Mouse (Mus musculus) thymus, postnatal 4 days (tissue): ENCODE measurements around the gene Rassf6.

Experiments used
- DNase-seq: peaks from one replicate; pipeline ENCODE4 v3.0.0; 2021

Gene Rassf6

DNA sequence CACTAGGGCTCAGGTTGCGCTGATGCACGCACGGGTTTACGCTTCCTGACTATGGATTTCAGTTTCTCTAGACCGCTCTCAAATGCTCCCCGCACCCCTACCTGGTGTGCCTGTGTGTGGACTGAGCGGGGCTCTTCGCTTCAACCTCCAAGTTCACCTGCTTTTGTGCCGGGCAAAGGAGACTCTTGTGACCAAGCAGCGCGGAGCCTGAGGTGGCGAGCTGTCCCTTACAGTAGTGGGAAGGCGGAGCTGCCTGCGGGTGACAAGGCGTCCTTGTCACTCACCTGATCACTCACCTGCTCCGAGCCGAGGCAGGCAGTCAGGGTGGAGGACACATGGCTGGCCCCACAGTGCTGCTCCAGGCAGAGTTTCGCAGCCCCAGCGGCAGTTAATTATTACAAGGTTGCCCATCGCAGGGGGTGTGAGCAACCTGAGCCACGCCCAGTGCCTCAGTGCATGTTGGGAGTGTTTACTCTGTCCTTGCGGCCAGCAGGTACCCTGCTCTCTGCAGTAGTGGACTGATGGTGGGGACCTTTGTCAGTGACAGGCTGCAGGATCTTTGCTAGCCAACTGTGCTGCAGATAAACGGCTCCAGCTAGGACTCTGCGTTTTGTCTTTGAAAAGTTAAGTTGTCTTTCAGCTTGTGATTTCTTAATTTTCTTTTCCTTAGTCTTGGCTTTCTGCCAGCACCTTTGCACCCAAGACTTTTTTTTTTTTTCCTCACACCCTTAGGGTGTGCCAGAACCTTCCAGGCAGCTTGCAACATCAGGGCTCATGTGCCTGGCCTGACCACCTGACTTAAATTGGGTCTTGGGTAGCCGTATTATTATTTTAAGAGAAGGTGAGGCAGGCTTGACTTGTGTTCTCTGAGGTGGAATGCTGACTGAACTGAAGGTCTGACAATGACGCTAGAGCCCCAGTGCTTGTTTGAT lies at the start of gene Rassf6:
Rassf6 (minus strand) TSS at position 372 of the 932 bp plus-strand sequence.
- DNase-seq: no peak

DNA sequence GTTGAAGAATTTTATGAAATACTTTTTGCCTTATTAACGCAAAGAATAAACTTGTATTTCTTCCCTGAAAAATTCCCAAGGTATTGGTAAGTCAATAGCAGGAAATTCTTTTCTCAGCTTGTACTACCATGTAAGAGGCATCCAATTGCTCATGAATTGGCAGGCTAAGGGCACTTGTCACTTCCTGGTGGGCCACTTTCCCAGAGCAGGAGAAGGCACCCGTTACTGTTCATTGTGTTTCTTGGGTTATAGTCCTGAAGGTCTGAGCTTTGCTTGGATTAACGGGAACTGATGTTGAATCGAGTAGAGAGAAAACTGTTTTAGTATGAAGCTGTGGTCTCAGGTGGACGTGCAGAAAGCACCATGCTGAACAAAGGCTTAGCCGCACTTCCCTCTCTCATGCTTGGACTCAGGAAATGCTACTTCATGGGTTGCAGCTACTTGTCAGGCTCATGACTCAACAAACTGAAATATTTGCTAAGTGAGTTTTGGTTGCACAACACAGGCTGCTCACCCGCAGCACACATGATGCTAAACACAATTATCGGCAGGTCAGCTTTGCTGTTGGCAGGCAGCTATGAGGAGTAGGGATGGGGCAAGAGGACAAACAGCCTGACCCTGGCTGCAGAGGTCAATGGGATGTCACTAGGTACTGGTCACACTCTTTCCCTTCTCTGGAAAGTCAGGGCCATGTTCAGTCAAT lies 49.1 kb upstream of the Rassf6 start:
- DNase-seq: no peak

DNA sequence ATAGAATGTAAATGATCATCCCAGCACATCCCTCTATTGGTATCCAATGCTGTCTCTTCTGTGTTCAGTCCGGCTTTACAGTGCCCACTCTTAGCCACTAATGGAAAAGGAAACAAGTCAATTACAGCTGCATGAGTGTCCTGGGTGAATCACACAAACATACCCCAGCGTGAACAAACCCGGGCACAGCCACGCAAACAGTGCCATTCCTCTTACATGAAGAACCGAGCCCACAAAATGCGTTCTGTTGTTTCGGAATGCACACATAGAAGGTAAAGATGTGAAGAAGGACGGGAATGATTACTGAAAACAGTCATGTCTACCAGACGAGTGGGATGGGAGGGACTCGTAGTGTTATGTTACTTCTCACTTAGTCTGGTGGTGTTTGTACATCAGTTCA lies 47.5 kb upstream of the Rassf6 start:
- no peak for DNase-seq

DNA sequence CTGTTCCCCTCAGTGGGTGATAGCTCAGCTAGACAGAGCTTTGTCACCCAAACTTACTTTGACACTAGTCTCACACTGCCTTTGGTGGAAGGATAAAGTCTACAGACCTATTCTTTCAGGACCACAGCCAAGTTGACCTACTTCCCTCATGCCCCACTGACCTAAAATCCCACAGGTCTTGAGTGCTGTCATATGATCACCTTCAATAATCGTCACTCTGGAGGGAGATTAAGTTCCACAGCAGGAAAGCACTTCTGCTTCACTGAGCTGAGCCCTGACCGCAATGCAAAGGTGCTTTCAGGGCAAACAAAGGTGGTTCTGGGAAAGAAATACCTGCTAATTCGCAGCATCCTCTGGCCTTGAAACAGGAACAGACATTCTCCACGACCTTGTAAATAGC lies 44.5 kb upstream of the Rassf6 start:
- DNase-seq: no peak

DNA sequence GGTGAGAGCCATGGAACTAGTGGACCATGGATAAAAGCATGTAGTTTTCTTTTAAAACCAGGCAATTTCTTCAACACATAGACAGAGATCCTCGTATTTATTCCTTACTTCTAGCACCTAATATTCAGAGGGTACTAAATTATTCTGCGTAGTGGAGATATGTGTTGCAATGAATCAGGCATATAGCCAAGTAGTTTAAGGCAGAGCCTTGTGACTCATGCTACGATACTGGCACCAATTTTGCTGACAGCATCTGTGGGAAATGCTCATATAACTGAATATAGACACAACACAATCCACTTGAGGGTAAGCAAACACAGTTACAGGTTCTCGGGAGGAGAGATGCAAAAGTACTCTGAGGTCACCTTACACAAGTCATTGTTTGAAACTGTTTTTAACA lies 41.4 kb upstream of the Rassf6 start:
- DNase-seq: no peak

DNA sequence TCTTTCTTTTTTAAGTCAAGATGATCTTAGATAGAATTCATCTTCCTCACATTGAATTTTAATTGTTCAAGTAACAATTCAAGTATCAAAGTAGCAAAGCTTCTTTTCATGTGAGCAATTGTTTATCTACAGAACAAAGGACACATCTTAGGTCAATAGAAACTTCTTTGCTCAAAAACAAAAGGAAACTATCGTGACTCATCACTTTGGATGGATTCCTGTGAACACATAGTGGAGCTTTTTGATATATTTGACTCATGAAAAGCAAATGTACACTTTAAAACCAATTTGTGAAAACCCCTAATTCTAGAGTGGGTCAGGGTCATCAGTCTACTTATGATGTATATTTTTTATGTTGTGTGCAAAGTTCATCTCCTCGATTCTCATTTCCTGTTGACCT lies 37.1 kb upstream of the Rassf6 start:
- no peak for DNase-seq

DNA sequence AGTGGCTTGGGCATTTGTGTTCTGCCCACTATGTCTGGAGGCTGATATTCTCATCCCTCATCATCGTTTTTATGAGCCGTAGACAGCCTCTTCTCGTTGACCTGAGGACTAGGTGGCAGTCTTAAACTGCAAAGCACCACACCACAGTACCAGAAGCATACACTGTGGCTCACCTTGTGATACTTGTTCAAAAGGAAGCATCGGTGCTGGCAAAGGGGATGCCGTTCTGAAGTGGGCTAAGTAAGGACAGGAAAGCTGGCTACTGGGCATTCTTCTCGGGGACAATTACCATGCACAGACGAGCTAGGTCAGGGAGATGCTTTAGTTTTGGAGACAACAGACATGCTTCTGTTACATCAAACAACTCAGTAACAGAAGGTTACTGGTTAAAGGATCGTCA lies 21.4 kb upstream of the Rassf6 start:
- no peak for DNase-seq

DNA sequence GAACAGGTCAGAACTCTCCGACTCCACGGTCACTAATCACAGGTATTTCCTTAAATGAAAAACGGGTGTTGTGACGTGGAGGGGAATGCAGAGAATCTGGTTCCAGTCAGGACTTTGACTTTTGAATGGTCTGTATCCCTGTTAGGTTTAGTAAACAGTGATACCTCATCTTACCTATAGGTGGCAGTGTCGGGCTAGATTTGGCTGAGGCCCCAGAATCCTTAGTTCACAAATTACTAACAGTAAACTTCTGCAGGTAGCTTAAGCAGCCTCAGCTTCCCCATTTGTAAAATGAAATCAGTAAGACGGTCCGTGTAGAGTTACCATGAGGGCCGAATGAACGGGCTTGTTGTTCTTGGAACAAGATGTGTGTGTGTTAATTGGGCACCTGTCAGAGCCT lies 21.0 kb upstream of the Rassf6 start:
- no peak for DNase-seq

DNA sequence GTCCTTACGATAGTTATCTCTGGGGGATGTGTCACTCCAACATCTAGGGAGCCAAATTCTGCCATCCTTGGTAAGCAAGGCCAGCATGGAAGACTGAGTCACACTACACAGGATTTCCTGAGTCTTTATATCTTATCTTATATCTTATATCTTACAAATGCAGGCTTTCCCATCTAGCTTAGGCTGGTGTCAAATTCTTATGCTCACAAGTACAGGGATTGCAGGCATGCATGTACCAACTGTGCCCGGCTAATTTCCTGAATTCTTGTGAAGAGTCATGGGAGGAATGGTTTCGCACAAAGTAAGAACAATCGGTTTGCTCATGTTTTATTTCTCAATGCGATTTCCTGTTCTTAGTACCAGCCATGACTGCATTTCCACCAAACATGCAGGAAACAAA lies 20.0 kb upstream of the Rassf6 start:
- DNase-seq: no peak

DNA sequence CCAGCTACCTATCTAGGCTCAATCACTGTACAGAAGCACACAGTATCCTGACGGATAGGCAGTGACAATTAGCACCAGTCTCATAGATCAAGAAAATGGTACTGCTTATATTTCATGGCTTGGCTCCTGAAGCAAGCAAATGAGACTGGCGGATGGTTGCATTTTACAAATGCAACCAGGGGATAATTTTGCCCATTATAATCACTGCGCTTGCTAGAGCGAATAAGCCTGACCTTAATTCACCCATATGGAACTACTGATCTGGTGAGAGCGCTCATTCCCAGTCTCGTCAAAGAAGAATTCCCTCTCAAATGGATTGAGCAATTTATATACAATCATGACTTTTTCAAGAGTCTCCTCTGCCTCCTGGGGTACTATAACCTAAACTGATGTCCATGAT lies 16.2 kb upstream of the Rassf6 start:
- DNase-seq: no peak

DNA sequence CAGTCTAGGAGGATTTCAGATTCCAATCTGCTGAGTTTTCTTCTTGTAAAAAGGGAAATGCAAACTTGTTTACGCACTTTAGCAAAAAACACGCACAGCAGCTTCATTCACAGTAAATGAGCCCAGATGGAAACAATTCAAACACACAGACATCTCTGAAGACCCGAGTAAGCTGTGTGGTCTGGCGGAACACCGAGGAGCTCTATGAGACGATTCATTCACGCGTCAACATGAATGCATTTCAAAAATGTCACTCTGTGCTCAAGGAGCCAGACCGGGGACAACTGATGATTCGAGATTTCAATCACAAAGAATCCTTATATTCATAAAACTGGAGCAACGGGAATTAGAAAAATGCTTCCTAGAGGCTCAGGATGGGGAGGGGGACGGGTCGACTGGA lies 15.4 kb upstream of the Rassf6 start:
- no peak for DNase-seq

DNA sequence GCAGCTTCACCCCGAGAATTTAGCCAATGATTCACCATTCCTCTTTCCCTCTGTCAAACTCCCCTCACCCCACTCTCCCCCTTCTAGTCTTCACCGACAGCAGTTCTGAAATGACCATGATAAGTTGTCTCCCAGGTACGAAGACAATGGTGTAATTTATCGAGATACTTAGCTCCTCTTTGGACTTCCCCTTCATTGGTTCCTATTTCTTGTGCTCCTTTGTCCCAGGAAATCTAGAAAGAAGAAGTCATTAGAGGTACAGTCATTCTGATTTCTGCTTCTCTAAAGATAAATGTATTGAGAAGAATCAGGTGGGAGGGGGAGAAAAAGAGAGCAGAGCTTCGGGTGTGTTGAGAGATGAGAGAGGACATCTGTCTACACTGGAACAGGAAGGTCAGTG lies 14.3 kb upstream of the Rassf6 start:
- no peak for DNase-seq

DNA sequence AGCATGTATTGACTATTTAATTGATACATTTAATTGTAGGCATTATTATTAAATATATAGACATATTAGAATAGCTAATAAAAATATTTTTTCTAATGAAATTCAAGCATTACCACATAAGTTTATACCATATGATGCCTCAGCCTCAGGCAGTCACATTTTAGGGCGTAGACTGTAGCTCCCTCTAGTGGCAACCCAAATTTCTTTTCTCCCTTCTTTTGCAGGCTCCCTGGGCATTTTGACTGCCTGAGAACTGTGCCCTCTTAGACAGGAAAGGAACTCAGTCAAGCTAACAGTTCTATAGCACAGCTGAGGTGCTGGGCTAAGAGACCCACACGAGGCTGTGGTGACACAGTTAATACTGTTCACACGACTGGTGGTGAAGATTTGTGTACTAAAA lies 12.3 kb upstream of the Rassf6 start:
- DNase-seq: peak; percentile 17

DNA sequence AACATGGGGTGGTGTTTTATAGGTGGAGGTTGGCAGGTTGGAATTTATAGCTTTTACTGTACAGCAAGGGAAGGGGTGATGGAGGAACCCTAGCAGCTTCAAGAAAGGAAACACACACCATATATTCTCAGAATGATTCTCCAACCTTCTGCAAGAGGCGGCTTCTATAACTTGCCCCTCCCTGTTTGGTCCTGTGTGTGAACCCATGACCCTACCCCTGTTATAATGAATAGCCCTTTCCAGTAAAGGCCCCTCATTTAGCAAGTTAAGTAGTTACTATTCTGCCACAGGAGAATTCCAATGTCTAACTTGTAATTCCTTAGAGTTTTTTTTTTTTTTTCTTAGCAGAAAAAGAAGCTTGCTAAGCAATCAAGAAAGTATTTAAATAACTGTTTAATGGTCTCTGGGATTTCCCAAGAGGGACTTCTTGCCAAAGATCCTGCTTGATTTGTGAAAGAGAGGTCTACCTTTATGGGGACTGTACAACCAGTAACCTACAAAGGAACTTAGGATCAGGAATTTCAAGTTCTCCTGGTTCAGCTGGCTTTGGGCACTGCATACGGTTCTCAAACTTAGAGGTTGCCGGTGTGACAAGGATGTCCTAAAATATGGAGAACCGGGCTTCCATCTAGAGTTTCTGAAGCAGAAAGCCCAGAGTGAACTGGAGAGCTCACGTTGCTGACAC lies 10.2 kb upstream of the Rassf6 start:
- DNase-seq: no peak

DNA sequence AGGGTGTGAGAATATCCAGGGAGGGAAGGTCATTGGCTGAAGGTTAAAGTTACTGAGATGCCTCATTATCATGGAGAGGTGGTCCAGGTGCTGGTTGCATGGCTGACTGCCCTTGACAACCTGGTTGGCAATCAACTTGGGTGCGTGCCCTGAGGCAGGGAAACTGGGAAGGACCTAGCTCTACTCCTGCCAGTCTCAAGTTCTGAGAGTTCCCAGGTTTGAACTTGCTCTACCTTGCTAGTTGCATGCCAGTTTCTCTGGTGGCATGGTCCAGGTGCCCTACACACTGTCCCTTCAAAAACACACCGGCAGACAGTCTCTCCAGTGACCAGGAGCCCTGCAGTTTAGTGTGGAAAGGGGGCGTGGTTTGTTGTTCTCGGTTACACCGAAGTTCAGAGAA lies 7.0 kb upstream of the Rassf6 start:
- no peak for DNase-seq

DNA sequence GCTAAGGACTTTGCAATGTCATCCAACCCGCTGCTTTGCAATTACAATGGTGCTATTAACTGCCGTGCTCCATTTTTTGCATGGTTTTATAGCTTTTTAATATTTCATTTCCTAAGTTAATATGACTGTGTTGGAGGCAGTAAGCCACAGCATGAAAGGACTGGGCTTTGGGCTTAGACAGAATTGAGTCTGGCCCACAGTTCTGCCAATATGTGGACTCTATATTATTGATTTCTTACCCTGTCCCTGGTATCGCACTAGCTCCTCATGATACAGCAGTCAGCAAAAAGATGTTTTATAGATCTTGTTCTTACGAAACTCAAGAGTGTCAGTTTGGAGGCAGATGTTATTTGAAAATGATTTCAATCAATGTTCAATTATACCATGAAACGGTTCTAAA lies 5.9 kb upstream of the Rassf6 start:
- DNase-seq: no peak

DNA sequence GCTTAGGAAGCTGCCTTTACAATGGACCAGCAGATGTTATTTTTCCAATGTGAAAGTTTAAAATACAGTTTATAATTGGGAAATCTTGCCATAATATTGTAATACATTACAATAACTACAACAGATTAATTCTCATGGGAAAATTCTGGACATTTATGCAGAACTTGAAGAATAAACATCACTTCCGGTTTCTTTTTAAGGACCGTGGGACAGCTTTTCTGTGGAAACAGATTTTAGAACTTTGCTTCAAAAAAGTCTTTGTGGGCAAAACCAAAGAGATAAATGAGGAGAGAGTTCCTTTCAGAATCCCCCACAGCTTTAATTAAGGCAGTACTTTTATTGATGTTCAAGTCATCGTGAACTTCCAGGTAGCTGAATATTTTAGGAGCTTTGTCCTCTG lies 5.1 kb upstream of the Rassf6 start:
- no peak for DNase-seq

DNA sequence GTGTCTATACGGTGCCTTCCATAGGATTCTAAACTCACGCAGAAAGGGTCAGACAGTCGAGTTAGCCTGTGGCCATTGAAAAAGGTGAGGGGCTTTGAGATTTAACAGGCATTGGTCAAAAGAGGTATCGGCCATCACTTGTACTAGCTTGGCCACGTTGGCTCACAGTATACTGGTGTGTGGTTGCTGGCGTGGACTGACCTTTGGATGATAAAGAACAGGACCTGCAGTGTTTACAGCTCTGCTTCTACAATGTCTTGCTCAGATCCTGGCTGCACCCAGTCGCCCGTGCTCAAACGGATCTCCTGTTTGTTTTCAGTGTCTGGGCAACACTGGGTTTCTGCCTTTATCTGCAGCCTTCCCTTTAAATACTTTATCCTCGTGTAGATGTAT lies 757 bp upstream of the Rassf6 start:
- DNase-seq: no peak

DNA sequence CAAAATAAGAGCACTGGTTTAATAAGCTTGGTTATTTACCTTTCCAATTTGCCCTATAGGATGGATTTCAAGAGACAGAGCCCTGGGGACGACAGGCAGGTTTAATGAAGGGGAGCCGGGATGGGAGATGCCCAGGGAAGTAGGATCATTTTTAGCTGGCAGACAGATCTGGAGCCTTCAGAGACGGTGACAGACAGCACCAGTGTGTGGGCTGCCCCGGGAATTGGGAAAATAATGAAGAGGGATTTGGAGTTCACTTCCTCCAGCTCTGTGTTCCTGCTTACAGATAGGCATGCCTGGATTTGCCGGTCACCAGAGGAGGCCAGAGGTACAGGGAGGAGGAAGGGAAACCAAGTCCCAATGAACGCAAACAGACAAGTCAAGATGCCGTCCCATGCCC lies 5.6 kb downstream of the Rassf6 start:
- DNase-seq: no peak

DNA sequence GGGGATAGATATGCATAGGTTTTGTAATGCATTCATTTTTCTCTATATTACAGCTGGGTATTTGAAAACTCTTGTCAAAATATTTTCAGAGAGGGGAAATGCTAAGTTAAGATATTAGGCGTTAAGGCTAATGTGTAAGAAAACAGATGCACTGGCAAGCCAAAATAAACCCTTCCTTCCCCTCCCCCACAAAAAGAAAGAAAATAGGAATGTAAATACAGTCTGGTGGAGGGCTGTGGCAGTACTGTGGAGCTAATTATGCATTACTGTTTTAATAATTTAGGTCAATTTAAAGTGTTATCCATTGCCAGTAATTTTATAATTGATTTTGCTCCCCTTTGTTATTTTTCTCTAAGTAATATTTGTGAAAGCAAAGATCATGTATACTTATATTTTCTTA lies 11.9 kb downstream of the Rassf6 start:
- no peak for DNase-seq

DNA sequence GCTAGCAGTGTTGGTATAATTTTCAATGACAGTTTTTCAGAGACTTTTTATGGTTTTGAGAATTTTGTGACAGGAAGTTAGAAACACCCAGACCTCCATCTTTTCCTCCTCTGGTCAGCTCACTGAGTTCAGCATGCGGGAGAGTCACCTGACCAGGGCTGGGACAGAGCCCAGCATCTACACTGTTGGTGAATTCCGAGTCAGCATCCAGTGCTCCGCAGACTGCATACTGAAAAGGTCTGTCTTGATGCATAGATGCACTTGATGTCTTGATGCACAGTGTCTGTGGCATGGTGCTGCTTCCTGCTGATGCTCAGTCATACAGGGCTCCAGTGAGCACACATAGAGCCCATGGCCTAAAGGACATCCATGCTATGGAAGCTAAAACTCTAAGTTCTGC lies 12.4 kb downstream of the Rassf6 start:
- DNase-seq: no peak

DNA sequence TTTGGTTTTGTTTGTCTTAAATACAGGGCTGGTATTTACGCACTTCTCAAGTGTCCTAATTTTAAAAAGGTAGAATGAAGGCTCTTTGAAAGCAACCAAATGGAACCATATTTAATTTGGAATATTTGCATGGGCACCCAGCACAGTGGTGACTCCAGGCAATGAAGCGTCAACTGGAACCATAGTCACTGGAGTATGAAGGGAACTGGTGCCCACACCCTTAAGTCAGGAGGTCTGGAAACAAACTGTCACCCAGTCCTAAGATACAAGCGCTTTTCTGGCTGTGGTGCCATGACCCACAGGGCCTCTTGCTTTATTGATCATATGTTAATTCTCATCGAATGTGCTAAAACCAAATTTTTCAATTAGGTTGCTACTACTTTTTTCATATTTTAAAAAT lies 13.0 kb downstream of the Rassf6 start:
- no peak for DNase-seq

DNA sequence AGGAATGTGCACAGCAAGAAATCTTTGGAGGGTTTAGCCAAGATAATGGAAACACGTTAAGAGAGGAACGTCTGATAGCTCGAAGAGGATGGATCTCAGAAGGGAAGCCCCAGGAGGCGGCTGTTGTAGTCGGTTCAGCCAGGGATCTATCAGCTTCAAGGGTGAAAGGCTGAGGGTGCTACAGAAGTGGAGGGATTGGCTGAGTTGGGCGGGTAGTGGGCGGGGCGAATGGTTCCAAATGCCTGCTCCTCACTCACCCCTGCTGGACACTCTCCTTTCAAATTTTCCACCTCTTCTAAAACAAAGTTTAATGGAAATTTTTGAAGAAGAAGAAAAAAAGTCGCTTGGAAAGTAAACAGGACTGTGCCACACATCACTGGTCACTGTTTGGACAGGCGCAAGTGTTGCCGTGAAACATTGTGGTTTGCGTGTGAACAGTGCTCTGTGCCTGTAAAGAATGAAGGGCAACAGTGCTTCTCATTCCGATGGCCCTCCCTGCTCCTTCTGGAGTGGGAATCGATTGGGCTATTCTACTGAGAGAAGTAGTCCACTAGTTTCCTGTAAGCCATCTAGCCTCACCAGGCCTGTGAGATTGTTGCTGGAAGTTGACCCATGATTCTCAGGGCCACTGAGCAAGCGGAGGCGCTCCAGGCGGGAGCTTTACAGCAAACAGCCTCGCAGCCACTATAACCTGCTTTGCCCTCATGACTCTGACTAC lies 15.6 kb downstream of the Rassf6 start:
- DNase-seq: no peak
